8 mouse cellular contexts compared by ENCODE assay signal in the genomic region with DNA sequence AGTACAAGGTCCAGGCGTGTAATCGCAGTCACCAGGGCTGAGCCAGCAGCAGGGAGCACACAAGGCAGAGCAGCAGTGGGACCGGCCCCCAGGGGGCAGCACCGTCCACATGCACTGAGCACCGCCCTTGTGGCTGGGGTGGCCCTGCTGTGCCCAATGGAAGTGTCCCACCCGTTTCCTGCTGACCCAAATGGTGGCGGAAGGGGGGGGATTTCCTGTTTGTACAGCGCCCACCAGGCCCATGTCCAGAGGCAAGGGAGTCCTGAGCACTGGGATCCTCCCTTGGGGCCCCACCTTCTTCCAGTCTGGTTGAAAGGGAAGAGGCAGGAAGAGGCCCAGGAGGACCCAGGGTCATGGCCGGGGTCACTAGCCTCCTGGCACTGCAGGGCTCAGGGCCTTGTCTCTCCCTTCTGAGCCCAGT. TPM values are rescaled to one million over a fixed set of nuclear protein-coding genes. Genes with fewer than 3 reads are reported as not detected.
DNase-seq lines count a peak whose midpoint lies in the region; ATAC-seq and TF ChIP-seq lines count a peak whose summit lies in the region.

No protein-coding gene starts in this region.

- intact Hi-C loops in left cerebral cortex, adult 2 months (cut with DNase I): no loop called here
- intact Hi-C loops in heart, postnatal 36 days (cut with DNase I): loop anchor here (2.0 kb wide), 1 partner anchor 32 kb away; no protein-coding TSS in a partner anchor

- H3K4me3 ChIP-seq in left cerebral cortex, adult 2 months: no peak overlapping the region
- H3K4me3 ChIP-seq in forebrain, embryonic 12.5 days (replicated peaks): no peak overlapping the region
- 0 out of 2 replicates have a peak overlapping the region, but pooled peaks have one; percentile 5 for H3K4me3 ChIP-seq in limb, embryonic 11.5 days (ENCODE audit: low read depth, low read length)
- no peak overlapping the region for H3K4me3 ChIP-seq in midbrain, embryonic 12.5 days
- H3K4me3 ChIP-seq in stomach, embryonic 16.5 days (replicated peaks; ENCODE audit: low read length): no peak overlapping the region

- peak in 1 of 2 experiments; percentile 72 for DNase-seq in left cerebral cortex, adult 2 months (ENCODE audit: extremely low spot score in 1 of 2, low spot score in 2 of 2)
- DNase-seq in left cerebral cortex, adult 11 months (ENCODE audit: low spot score): no peak
- DNase-seq in c-Kit-negative CD71-positive TER-119-positive erythroid progenitor cells, embryonic 14.5 days (ENCODE audit: low read depth, low spot score): peak; percentile 41
- peak; percentile 90 for DNase-seq in heart, postnatal 36 days
- peak; percentile 81 for DNase-seq in limb, embryonic 11.5 days (ENCODE audit: low spot score)

- peaks cover 71% of the 10 kb centered on the region for H3K4me1 ChIP-seq in forebrain, embryonic 12.5 days
- H3K4me1 ChIP-seq in limb, embryonic 11.5 days (ENCODE audit: control insufficient read depth, insufficient read depth, low read length): peaks cover 52% of the 10 kb centered on the region
- peaks cover 64% of the 10 kb centered on the region for H3K4me1 ChIP-seq in midbrain, embryonic 12.5 days
- H3K4me1 ChIP-seq in stomach, embryonic 16.5 days (ENCODE audit: control insufficient read depth, insufficient read depth, low read length): peaks cover 71% of the 10 kb centered on the region

- H3K27me3 ChIP-seq in forebrain, embryonic 12.5 days: peaks cover 52% of the 10 kb centered on the region
- H3K27me3 ChIP-seq in limb, embryonic 11.5 days (ENCODE audit: control insufficient read depth, insufficient read depth, low read length): peaks cover 11% of the 10 kb centered on the region; the same call in 1 of the 2 replicates
- H3K27me3 ChIP-seq in midbrain, embryonic 12.5 days: peaks cover 51% of the 10 kb centered on the region
- H3K27me3 ChIP-seq in stomach, embryonic 16.5 days (ENCODE audit: control insufficient read depth, insufficient read depth, low read length): no peaks in the 10 kb centered on the region

- H3K27ac ChIP-seq in left cerebral cortex, adult 2 months: peak overlapping the region; percentile 61
- peak overlapping the region; percentile 37; the same call in 1 of the 2 replicates for H3K27ac ChIP-seq in forebrain, embryonic 12.5 days
- H3K27ac ChIP-seq in limb, embryonic 11.5 days (replicated peaks; ENCODE audit: low read depth, low read length): no peak overlapping the region
- 0 out of 2 replicates have a peak overlapping the region, but pooled peaks have one; percentile 3 for H3K27ac ChIP-seq in midbrain, embryonic 12.5 days (replicated peaks)
- peak overlapping the region; percentile 70 for H3K27ac ChIP-seq in stomach, embryonic 16.5 days (ENCODE audit: low read length)

- WGBS in forebrain, embryonic 12.5 days: 17% methylated on average over 9 of the region's 9 CpGs
- WGBS in limb, embryonic 11.5 days: 13% methylated on average over 9 of the region's 9 CpGs
- WGBS in midbrain, embryonic 12.5 days: 18% methylated on average over 9 of the region's 9 CpGs
- WGBS in stomach, embryonic 16.5 days: 24% methylated on average over 9 of the region's 9 CpGs

- H3K36me3 ChIP-seq in forebrain, embryonic 12.5 days (replicated peaks): peaks cover 15% of the 10 kb centered on the region
- 0 out of 2 replicates have a peak, but pooled peaks cover 2% of the 10 kb centered on the region for H3K36me3 ChIP-seq in limb, embryonic 11.5 days (ENCODE audit: control insufficient read depth, insufficient read depth, low read length)
- H3K36me3 ChIP-seq in midbrain, embryonic 12.5 days: 0 out of 2 replicates have a peak, but pooled peaks cover 3% of the 10 kb centered on the region
- H3K36me3 ChIP-seq in stomach, embryonic 16.5 days (ENCODE audit: control insufficient read depth, insufficient read depth, low read length): peaks cover 9% of the 10 kb centered on the region

- H3K4me2 ChIP-seq in forebrain, embryonic 12.5 days: no peak overlapping the region
- H3K4me2 ChIP-seq in limb, embryonic 11.5 days (ENCODE audit: low read depth, severe bottlenecking): no peak overlapping the region
- no peak overlapping the region for H3K4me2 ChIP-seq in midbrain, embryonic 12.5 days (replicated peaks)
- H3K4me2 ChIP-seq in stomach, embryonic 16.5 days (ENCODE audit: low read depth, low read length): peak overlapping the region; percentile 11; the same call in 1 of the 2 replicates

- TF ChIP-seq CTCF in left cerebral cortex, adult 2 months (IDR thresholded peaks at IDR 0.05): peak; percentile 82

- H3K9me3 ChIP-seq in forebrain, embryonic 12.5 days: no peaks in the 10 kb centered on the region
- H3K9me3 ChIP-seq in limb, embryonic 11.5 days (ENCODE audit: control insufficient read depth, low read length): no peaks in the 10 kb centered on the region
- H3K9me3 ChIP-seq in midbrain, embryonic 12.5 days: no peaks in the 10 kb centered on the region
- no peaks in the 10 kb centered on the region for H3K9me3 ChIP-seq in stomach, embryonic 16.5 days (replicated peaks; ENCODE audit: control insufficient read depth, low read length)

- no peak overlapping the region for H3K9ac ChIP-seq in forebrain, embryonic 12.5 days
- no peak overlapping the region for H3K9ac ChIP-seq in limb, embryonic 11.5 days (ENCODE audit: low read length)
- H3K9ac ChIP-seq in midbrain, embryonic 12.5 days (replicated peaks): no peak overlapping the region
- H3K9ac ChIP-seq in stomach, embryonic 16.5 days (ENCODE audit: low read length): peak overlapping the region; percentile 14; the same call in 1 of the 2 replicates

- no peak; the same call in 1 of the 2 replicates for ATAC-seq in forebrain, embryonic 12.5 days (ENCODE audit: low FRiP score)
- ATAC-seq in limb, embryonic 11.5 days (ENCODE audit: insufficient number of reproducible peaks, low FRiP score, low TSS enrichment, low read depth): no peak
- no peak for ATAC-seq in midbrain, embryonic 12.5 days (ENCODE audit: low FRiP score, low read depth)
- peak; percentile 34; the same call in 1 of the 2 replicates for ATAC-seq in stomach, embryonic 16.5 days (ENCODE audit: insufficient read depth, low FRiP score)

RNA-seq across cellular contexts. Expression of a gene that starts 16.0 kb away (rescaled TPM):
- 1 to 10 TPM; 1.3 to 1.4 TPM for total RNA-seq in left cerebral cortex, adult 2 months (2021)
- polyA plus RNA-seq in forebrain, embryonic 12.5 days (2016; fragmentation: Nextera tagmentation; extraction: Ambion mirVana): 1.8 and 2.6 TPM in 2 replicates
- 1 to 10 TPM; 2.2 to 2.4 TPM for total RNA-seq in heart, postnatal 36 days (2021)
- 3.4 and 3.5 TPM in 2 replicates for polyA plus RNA-seq in limb, embryonic 11.5 days (2014; fragmentation: Nextera tagmentation; extraction: Ambion mirVana)
- polyA plus RNA-seq in midbrain, embryonic 12.5 days (2016; fragmentation: Nextera tagmentation; extraction: Ambion mirVana): 2.1 and 2.8 TPM in 2 replicates
- polyA plus RNA-seq in stomach, embryonic 16.5 days (2015; fragmentation: Nextera tagmentation; extraction: Ambion mirVana): 61.8 and 65.3 TPM in 2 replicates

RNA-seq across cellular contexts. Expression of a gene that starts 20.1 kb away (rescaled TPM):
- 1 to 10 TPM; 5.1 to 7.1 TPM for total RNA-seq in left cerebral cortex, adult 2 months (2021)
- 1.4 and 2.1 TPM in 2 replicates for polyA plus RNA-seq in forebrain, embryonic 12.5 days (2016; fragmentation: Nextera tagmentation; extraction: Ambion mirVana)
- under 1 TPM in 1 of 2 experiments, not detected in 1; 0.62 TPM for total RNA-seq in heart, postnatal 36 days (2021)
- polyA plus RNA-seq in limb, embryonic 11.5 days (2014; fragmentation: Nextera tagmentation; extraction: Ambion mirVana): 0.40 and 1.0 TPM in 2 replicates
- polyA plus RNA-seq in midbrain, embryonic 12.5 days (2016; fragmentation: Nextera tagmentation; extraction: Ambion mirVana): 0.50 and 2.3 TPM in 2 replicates
- polyA plus RNA-seq in stomach, embryonic 16.5 days (2015; fragmentation: Nextera tagmentation; extraction: Ambion mirVana): 1.3 and 1.5 TPM in 2 replicates

RNA-seq across cellular contexts. Expression of a gene that starts 24.6 kb away (rescaled TPM):
- total RNA-seq in left cerebral cortex, adult 2 months (2021): 1 to 10 TPM; 2.0 to 3.4 TPM
- polyA plus RNA-seq in forebrain, embryonic 12.5 days (2016; fragmentation: Nextera tagmentation; extraction: Ambion mirVana): 4.2 and 4.6 TPM in 2 replicates
- 1 to 10 TPM; 1.1 to 2.0 TPM for total RNA-seq in heart, postnatal 36 days (2021)
- 2.1 and 2.8 TPM in 2 replicates for polyA plus RNA-seq in limb, embryonic 11.5 days (2014; fragmentation: Nextera tagmentation; extraction: Ambion mirVana)
- polyA plus RNA-seq in midbrain, embryonic 12.5 days (2016; fragmentation: Nextera tagmentation; extraction: Ambion mirVana): 4.2 and 5.5 TPM in 2 replicates
- 3.0 and 3.8 TPM in 2 replicates for polyA plus RNA-seq in stomach, embryonic 16.5 days (2015; fragmentation: Nextera tagmentation; extraction: Ambion mirVana)

RNA-seq across cellular contexts. Expression of a gene that starts 24.7 kb away (rescaled TPM):
- 10 to 100 TPM; 87.1 to 95.1 TPM for total RNA-seq in left cerebral cortex, adult 2 months (2021)
- polyA plus RNA-seq in forebrain, embryonic 12.5 days (2016; fragmentation: Nextera tagmentation; extraction: Ambion mirVana): 68.1 and 68.5 TPM in 2 replicates
- total RNA-seq in heart, postnatal 36 days (2021): 10 to 100 TPM; 50.3 to 52.2 TPM
- 53.7 and 55.7 TPM in 2 replicates for polyA plus RNA-seq in limb, embryonic 11.5 days (2014; fragmentation: Nextera tagmentation; extraction: Ambion mirVana)
- polyA plus RNA-seq in midbrain, embryonic 12.5 days (2016; fragmentation: Nextera tagmentation; extraction: Ambion mirVana): 63.5 and 67.2 TPM in 2 replicates
- polyA plus RNA-seq in stomach, embryonic 16.5 days (2015; fragmentation: Nextera tagmentation; extraction: Ambion mirVana): 77.4 and 79.6 TPM in 2 replicates

RNA-seq across cellular contexts. Expression of a gene that starts 30.6 kb away (rescaled TPM):
- 10 to 100 TPM; 69.1 to 70.6 TPM for total RNA-seq in left cerebral cortex, adult 2 months (2021)
- polyA plus RNA-seq in forebrain, embryonic 12.5 days (2016; fragmentation: Nextera tagmentation; extraction: Ambion mirVana): 145 and 148 TPM in 2 replicates
- total RNA-seq in heart, postnatal 36 days (2021): 10 to 100 TPM; 27.8 to 29.4 TPM
- polyA plus RNA-seq in limb, embryonic 11.5 days (2014; fragmentation: Nextera tagmentation; extraction: Ambion mirVana): 107 and 119 TPM in 2 replicates
- polyA plus RNA-seq in midbrain, embryonic 12.5 days (2016; fragmentation: Nextera tagmentation; extraction: Ambion mirVana): 135 and 139 TPM in 2 replicates
- polyA plus RNA-seq in stomach, embryonic 16.5 days (2015; fragmentation: Nextera tagmentation; extraction: Ambion mirVana): 69.2 and 79.0 TPM in 2 replicates

Comparison
In these comparisons a context has a peak if more than half of its experiments do, and no peak if none do; other contexts are left out.
1. RNA of a gene that starts 16.0 kb away (polyA plus RNA-seq): 61.8 to 65.3 TPM in stomach, embryonic 16.5 days; 3.4 to 3.5 TPM in limb, embryonic 11.5 days, 2.1 to 2.8 TPM in midbrain, embryonic 12.5 days and 1.8 to 2.6 TPM in forebrain, embryonic 12.5 days; every median in the first group is over 10 times any median in the second.